Mouse (Mus musculus) layer of hippocampus, postnatal 25 days (tissue): ENCODE results near the gene Tiam1. TPM values are rescaled to one million over a fixed set of nuclear protein-coding genes. Genes with fewer than 3 reads are reported as not detected.

Source experiments
- DNase-seq, 2 experiments: peaks; one replicate each; pipeline ENCODE4 v3.0.0; 2022; ENCODE audit warnings: mixed read lengths in 2 of 2, low spot score in 1 of 2; ENCODE audit errors: extremely low spot score in 1 of 2
- total RNA-seq, 2 experiments: library from RNA; stranded (reverse); gene quantifications; 2 replicates each; pipeline ENCODE4 v1.2.3; 2021

The Tiam1 gene
- total RNA-seq, 2 experiments from 2014 or later, result 93.4 to 114 TPM

DNA sequence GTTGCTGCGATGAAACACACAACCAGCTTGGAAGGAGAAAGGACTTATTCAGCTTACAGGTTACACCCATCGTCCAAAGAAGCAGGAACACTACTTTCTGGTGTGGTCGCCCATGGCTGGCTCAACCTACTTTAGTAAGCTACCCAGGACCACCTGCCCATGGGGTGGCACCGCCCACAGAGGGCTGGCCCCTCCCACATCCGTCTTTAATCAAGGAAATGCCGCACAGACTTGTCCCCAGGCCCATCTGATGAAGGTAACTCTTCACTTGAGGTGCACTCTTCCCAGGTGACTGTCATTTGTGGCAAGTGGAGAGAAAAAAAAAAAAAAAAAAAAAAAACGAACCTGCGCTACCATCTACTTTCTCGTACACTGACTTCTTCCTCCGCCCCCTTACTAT lies 381.0 kb downstream of the Tiam1 start:
- no peak for DNase-seq

DNA sequence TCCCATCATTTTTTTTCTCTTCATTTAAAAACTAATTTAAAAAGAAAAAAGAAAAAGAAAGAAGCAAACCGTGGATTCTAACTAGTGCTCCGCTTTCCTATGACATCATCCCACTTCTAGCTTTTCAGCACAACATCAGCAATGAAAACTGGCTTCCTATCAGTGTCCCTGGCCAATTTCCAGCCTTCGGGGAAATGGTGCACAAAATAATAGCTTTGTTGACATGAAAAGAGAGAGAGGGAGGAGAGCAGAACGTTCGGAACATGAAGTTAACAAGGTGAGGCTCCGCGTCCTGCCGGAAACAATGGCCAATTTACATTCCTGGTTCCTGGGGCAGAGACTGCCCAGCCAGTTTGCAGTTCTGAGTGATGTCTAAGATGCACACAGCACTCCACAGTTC lies 381.5 kb downstream of the Tiam1 start:
- peak in 1 of 2 experiments; percentile 21 for DNase-seq

DNA sequence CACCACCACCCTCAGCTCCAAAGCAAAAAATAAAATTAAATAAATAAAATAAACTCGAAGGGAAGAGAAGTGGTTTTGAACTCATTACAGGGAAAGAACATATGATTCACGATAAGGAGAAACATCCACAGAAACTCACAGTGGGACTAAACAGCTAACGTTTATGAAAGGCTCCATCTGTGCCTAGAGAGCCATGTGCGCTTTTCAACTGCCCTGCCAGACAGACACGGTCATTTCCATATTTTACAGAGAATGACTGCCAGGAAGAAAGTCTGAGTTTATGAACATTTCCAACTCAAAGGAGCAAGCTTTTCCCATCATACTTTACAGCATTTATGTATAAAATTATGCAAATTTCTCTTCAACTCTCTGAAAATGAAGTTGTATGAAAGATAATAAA lies 386.2 kb downstream of the Tiam1 start:
- DNase-seq, result no peak

DNA sequence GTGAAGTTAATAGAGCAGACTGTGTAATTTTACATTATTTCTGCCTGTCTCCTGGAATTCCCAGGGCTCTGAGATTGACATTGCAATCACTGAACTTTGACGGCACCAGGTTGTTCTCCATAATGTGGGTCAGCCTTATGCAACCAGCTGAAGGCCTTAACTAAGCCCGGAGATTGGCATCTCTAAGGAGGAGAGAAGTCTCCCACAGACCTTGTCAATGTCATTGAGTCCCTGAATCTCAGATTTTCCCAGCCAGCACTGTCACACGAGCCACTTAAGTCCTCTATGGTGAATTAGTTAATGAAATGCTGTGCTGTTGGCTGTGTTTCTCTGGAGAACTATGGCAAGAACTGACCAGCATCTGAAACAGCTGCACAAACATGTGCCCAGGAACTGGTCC lies 388.9 kb downstream of the Tiam1 start:
- no peak for DNase-seq

DNA sequence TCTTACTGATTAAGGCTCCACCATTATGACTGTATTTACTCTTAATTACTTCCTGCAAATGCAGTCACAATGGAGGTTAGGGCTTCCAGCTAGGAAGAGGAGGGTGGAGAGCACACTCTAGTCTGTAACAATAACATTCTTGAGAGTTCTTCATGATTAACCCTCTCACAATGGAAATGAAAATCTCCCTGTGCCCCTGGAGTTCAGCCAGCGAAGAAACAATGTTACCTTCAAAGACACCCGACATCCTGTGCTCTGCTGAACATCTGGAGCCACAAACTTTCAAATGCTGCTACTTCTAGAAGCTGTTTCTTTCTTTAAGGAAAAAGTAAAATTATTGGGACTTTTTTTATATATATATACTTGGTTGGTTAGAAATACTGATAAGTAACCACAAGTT lies 395.7 kb downstream of the Tiam1 start:
- DNase-seq, result no peak

DNA sequence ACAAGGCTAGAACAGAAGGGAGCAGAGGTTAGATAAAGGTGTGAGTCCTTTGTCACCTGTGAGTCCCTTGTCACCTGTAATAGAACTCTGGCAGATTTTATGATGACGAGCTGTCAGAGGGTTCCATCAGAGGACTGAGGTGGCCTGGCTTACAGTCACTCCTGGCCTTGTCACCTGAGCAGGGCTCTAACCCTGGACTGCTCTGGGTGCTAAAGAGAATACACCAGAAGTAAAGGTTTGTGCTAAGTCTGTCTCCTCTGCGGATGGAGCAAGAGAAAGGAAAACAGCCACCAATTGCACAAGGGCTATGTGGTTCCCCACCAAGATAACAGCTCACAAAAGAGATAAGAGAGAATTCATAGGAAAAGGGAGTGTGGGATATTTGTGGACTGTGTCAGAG lies 404.0 kb downstream of the Tiam1 start:
- no peak for DNase-seq

DNA sequence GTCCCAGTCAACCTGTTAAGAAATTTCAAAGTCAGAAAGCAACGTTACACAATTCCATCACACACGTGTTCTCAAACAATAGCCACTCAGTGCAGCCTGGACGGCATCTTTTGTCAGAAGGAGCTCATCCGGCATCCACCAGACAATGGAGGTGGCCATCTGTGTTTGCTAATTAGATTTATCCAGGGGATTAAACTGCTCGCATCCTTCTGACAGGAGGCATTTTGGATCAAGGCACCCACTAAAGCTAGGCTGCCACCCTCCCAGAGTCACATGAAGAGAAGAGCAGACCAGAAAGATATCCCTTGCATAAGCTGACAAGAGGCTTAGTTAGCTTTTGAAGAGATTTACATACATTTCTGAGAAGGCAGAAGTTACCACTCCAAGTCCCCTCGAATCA lies 404.6 kb downstream of the Tiam1 start:
- no peak for DNase-seq

Other genes starting within 250 kb of the Tiam1 start
- gene Sod1, start 77.0 kb upstream of the Tiam1 start, total RNA-seq, result 100 to 1,000 TPM; 357 to 406 TPM
- 10 to 100 TPM; 39.5 to 56.4 TPM for gene Scaf4, start 140.7 kb upstream of the Tiam1 start, total RNA-seq
- 10 to 100 TPM; 24.6 to 30.7 TPM for gene Hunk, start 242.2 kb upstream of the Tiam1 start, total RNA-seq